Mouse (Mus musculus) neural tube, embryonic 15.5 days (tissue): ENCODE results near the gene Gm5591. TPM values are rescaled to one million over a fixed set of nuclear protein-coding genes. Genes with fewer than 3 reads are reported as not detected.
"Not testable (repeated sequence)": the region's sequence is repeated elsewhere in the genome, so short reads cannot be mapped to it uniquely, and the experiment has no call there.

Experiments used
- ATAC-seq: fragments of 200-750 bp; cut with Nextera tagmentation; 2 replicates; pipeline ENCODE4 v1.8.0; 2017; ENCODE audit warnings: mild to moderate bottlenecking, moderate TSS enrichment, moderate library complexity; ENCODE audit not compliant: low FRiP score
- H3K27ac ChIP-seq: fragments of 300-500 bp; sonication (generic); replicated peaks from 2 replicates; pipeline ENCODE4 v1.5.1; 2015; ENCODE audit warnings: mild to moderate bottlenecking, inconsistent platforms
- H3K27me3 ChIP-seq: fragments of 300-500 bp; sonication (generic); replicated peaks from 2 replicates; pipeline ENCODE4 v1.6.1; 2015; ENCODE audit warnings: inconsistent platforms
- H3K36me3 ChIP-seq: fragments of 300-500 bp; sonication (generic); 2 replicates; pipeline ENCODE4 v1.6.1; 2015; ENCODE audit warnings: inconsistent platforms
- H3K4me1 ChIP-seq: fragments of 300-500 bp; sonication (generic); 2 replicates; pipeline ENCODE4 v1.6.1; 2015; ENCODE audit warnings: inconsistent platforms
- H3K4me2 ChIP-seq: fragments of 300-500 bp; sonication (generic); 2 replicates; pipeline ENCODE4 v1.6.1; 2015; ENCODE audit warnings: inconsistent platforms, mild to moderate bottlenecking, moderate library complexity
- H3K4me3 ChIP-seq: fragments of 300-500 bp; sonication (generic); replicated peaks from 2 replicates; pipeline ENCODE4 v1.5.1; 2015; ENCODE audit warnings: mild to moderate bottlenecking, inconsistent platforms
- H3K9ac ChIP-seq: fragments of 300-500 bp; sonication (generic); replicated peaks from 2 replicates; pipeline ENCODE4 v1.6.1; 2015; ENCODE audit warnings: mild to moderate bottlenecking, inconsistent platforms
- H3K9me3 ChIP-seq: fragments of 300-500 bp; sonication (generic); replicated peaks from 2 replicates; pipeline ENCODE4 v1.6.1; 2016; ENCODE audit warnings: inconsistent platforms
- WGBS: fragments of 180-500 bp; shearing (Covaris S2); methylation state at CpG from one replicate; pipeline ENCODE4 v1.1.7; 2015; ENCODE audit warnings: mixed read lengths; 5-methylcytosine and 5-hydroxymethylcytosine counted together
- polyA plus RNA-seq: library from polyadenylated mRNA; unstranded; fragments of >200 nt; fragmentation: Nextera tagmentation; extraction: Ambion mirVana; gene quantifications from 2 replicates; pipeline ENCODE4 v1.2.1, GENCODE M21; 2015

Gm5591 gene
- polyA plus RNA-seq, result not detected in 2 replicates

GRCm38 (mm10) chr7:38528093-38528492 lies at the start of gene Gm5591:
Gene Gm5591, minus strand, starts transcription at chr7:38528193.
- not testable (repeated sequence) for ATAC-seq, H3K4me3 ChIP-seq, H3K9me3 ChIP-seq, H3K4me1 ChIP-seq, H3K27me3 ChIP-seq, H3K27ac ChIP-seq, H3K36me3 ChIP-seq, H3K9ac ChIP-seq, H3K4me2 ChIP-seq
- 67% methylated on average over 2 of the region's 2 CpGs for WGBS

GRCm38 (mm10) chr7:38488468-38488867 lies 39.5 kb downstream of the Gm5591 start:
- H3K9ac ChIP-seq, H3K27ac ChIP-seq, ATAC-seq, H3K4me3 ChIP-seq, H3K27me3 ChIP-seq, H3K36me3 ChIP-seq, H3K4me2 ChIP-seq, H3K4me1 ChIP-seq, H3K9me3 ChIP-seq: not testable (repeated sequence)
- 83% methylated on average over 1 of the region's 1 CpGs for WGBS
